In genomic region chr9:71635627-71636026, GRCm38 (mm10) we compare ENCODE assay signal across 28 mouse cellular contexts. TPM values are rescaled to one million over a fixed set of nuclear protein-coding genes. Genes with fewer than 3 reads are reported as not detected.
A peak's percentile ranks its signal among the peaks of the same experiment; 100 is the strongest.
DNase-seq lines count a peak whose midpoint lies in the region; ATAC-seq and TF ChIP-seq lines count a peak whose summit lies in the region.
"Had no signal": no experiment of that assay in that cellular context is flagged by ENCODE, and none has a peak within 500 bp of the region (broad histone marks: within the 10 kb centered on the region; RNA-seq: fewer than 3 reads in every experiment).

No protein-coding gene starts in this region.

- 35% methylated on average over 1 of the region's 1 CpGs for whole genome bisulfite sequencing in kidney, adult 2 months
- WGBS in kidney, embryonic 16.5 days = 61% methylated on average over 1 of the region's 1 CpGs
- WGBS in midbrain, embryonic 14.5 days = 74% methylated on average over 1 of the region's 1 CpGs

- no peak overlapping the region for H3K9ac ChIP-seq in kidney, embryonic 16.5 days (replicated peaks; ENCODE audit: low read length)
- no peak overlapping the region for H3K9ac ChIP-seq in midbrain, embryonic 14.5 days (replicated peaks; ENCODE audit: low read length)
- H3K9ac ChIP-seq: embryonic facial prominence, embryonic 13.5 days; forebrain, embryonic 12.5 days; forebrain, embryonic 15.5 days; heart, embryonic 12.5 days; heart, embryonic 15.5 days; hindbrain, embryonic 13.5 days had no signal

- no peak for ATAC-seq in kidney, embryonic 16.5 days (ENCODE audit: low FRiP score, low TSS enrichment)
- ATAC-seq in midbrain, embryonic 14.5 days (ENCODE audit: low FRiP score, low TSS enrichment) = no peak
- ATAC-seq: activated CD4-positive, CD25-positive, alpha-beta regulatory T cell, adult 4 months; CD4-positive, CD25-positive, alpha-beta regulatory T cell, adult 4 months; forebrain, embryonic 15.5 days had no signal

- no peaks in the 10 kb centered on the region for H3K27me3 ChIP-seq in kidney, adult 2 months (replicated peaks; ENCODE audit: control insufficient read depth, insufficient read depth, low read length)
- no peaks in the 10 kb centered on the region for H3K27me3 ChIP-seq in kidney, embryonic 16.5 days (ENCODE audit: insufficient read depth, low read length)
- H3K27me3 ChIP-seq in midbrain, embryonic 14.5 days (ENCODE audit: control insufficient read depth, insufficient read depth, low read length) = no peaks in the 10 kb centered on the region
- H3K27me3 ChIP-seq: embryonic facial prominence, embryonic 13.5 days; forebrain, embryonic 12.5 days; forebrain, embryonic 15.5 days; heart, embryonic 12.5 days; heart, embryonic 15.5 days; hindbrain, embryonic 13.5 days had no signal

- H3K4me2 ChIP-seq in kidney, embryonic 16.5 days (replicated peaks; ENCODE audit: low read depth, low read length) = no peak overlapping the region
- H3K4me2 ChIP-seq in midbrain, embryonic 14.5 days (ENCODE audit: low read length) = no peak overlapping the region
- H3K4me2 ChIP-seq: embryonic facial prominence, embryonic 13.5 days; forebrain, embryonic 12.5 days; forebrain, embryonic 15.5 days; heart, embryonic 12.5 days; heart, embryonic 15.5 days; hindbrain, embryonic 13.5 days had no signal

- H3K36me3 ChIP-seq in kidney, adult 2 months (ENCODE audit: control insufficient read depth, insufficient read depth, low read length) = peaks cover 8% of the 10 kb centered on the region
- peaks cover 19% of the 10 kb centered on the region for H3K36me3 ChIP-seq in kidney, embryonic 16.5 days (ENCODE audit: insufficient read depth, low read length)
- no peaks in the 10 kb centered on the region for H3K36me3 ChIP-seq in midbrain, embryonic 14.5 days (ENCODE audit: control insufficient read depth, insufficient read depth, low read length)
- H3K36me3 ChIP-seq: embryonic facial prominence, embryonic 13.5 days; forebrain, embryonic 12.5 days; forebrain, embryonic 15.5 days; hindbrain, embryonic 10.5 days; hindbrain, embryonic 13.5 days had no signal

- TF ChIP-seq POLR2A in kidney, adult 2 months (IDR thresholded peaks at IDR 0.05; ENCODE audit: low read depth, low read length) = no peak

- H3K9me3 ChIP-seq in kidney, embryonic 16.5 days (ENCODE audit: low read length) = no peaks in the 10 kb centered on the region
- 0 out of 2 replicates have a peak, but pooled peaks cover 2% of the 10 kb centered on the region for H3K9me3 ChIP-seq in midbrain, embryonic 14.5 days (ENCODE audit: control insufficient read depth, low read length)
- H3K9me3 ChIP-seq: embryonic facial prominence, embryonic 13.5 days; forebrain, embryonic 12.5 days; forebrain, embryonic 15.5 days; heart, embryonic 12.5 days; heart, embryonic 15.5 days; hindbrain, embryonic 10.5 days; hindbrain, embryonic 13.5 days had no signal

- H3K4me3 ChIP-seq in kidney, adult 2 months (ENCODE audit: insufficient read depth, low read depth, low read length) = no peak overlapping the region
- no peak overlapping the region for H3K4me3 ChIP-seq in kidney, embryonic 16.5 days (ENCODE audit: low read length)
- H3K4me3 ChIP-seq in midbrain, embryonic 14.5 days (replicated peaks; ENCODE audit: low read depth, low read length) = no peak overlapping the region
- H3K4me3 ChIP-seq: embryonic facial prominence, embryonic 10.5 days; embryonic facial prominence, embryonic 13.5 days; erythroblast, embryonic 14.5 days; forebrain, embryonic 12.5 days; forebrain, embryonic 15.5 days; heart, embryonic 12.5 days; heart, embryonic 15.5 days; hindbrain, embryonic 10.5 days; hindbrain, embryonic 13.5 days had no signal

- peak overlapping the region; percentile 89 for H3K27ac ChIP-seq in kidney, adult 2 months (ENCODE audit: insufficient read depth, low read depth, low read length)
- peak overlapping the region; percentile 43 for H3K27ac ChIP-seq in kidney, embryonic 16.5 days (ENCODE audit: low read length)
- H3K27ac ChIP-seq in midbrain, embryonic 14.5 days (replicated peaks; ENCODE audit: low read depth, low read length) = no peak overlapping the region
- H3K27ac ChIP-seq: embryonic facial prominence, embryonic 10.5 days; embryonic facial prominence, embryonic 13.5 days; forebrain, embryonic 12.5 days; heart, embryonic 15.5 days; hindbrain, embryonic 10.5 days had no signal

- no peak for TF ChIP-seq CTCF in kidney, adult 2 months (conservative IDR thresholded peaks at IDR 0.05; ENCODE audit: insufficient read depth, insufficient read length, low read depth, low read length)

- H3K4me1 ChIP-seq in kidney, adult 2 months (ENCODE audit: control insufficient read depth, insufficient read depth, low read length) = peaks cover 28% of the 10 kb centered on the region
- peaks cover 17% of the 10 kb centered on the region; the same call in 1 of the 2 replicates for H3K4me1 ChIP-seq in kidney, embryonic 16.5 days (ENCODE audit: insufficient read depth, low read length)
- H3K4me1 ChIP-seq in midbrain, embryonic 14.5 days (ENCODE audit: control insufficient read depth, insufficient read depth, low read length) = peaks cover 12% of the 10 kb centered on the region
- H3K4me1 ChIP-seq: embryonic facial prominence, embryonic 13.5 days had no signal

- peak; percentile 67 for DNase-seq in kidney, adult 2 months
- no peak for DNase-seq in kidney, postnatal 10 days
- no peak for DNase-seq in kidney, adult 8-10 months
- peak; percentile 49 for DNase-seq in kidney, postnatal 14 days
- DNase-seq in midbrain, embryonic 14.5 days = no peak
- DNase-seq: adrenal gland, adult 8-10 months; adrenal gland, postnatal 25 days; cerebellum, adult 11-12 months; cerebellum, adult 8-10 months; cerebellum, postnatal 10 days; cerebellum, postnatal 36 days; embryo, embryonic 11 days; gastrocnemius, postnatal 25 days; heart, adult 18-20 months; heart, postnatal 10 days; heart, postnatal 36 days had no signal

RNA-seq across cellular contexts. Expression of gene Myzap, which starts 43.5 kb away (rescaled TPM):
- 3.6 and 4.1 TPM in 2 replicates for polyA plus RNA-seq in kidney, adult 2 months (2012; rRNA removed)
- 17.3 and 19.0 TPM in 2 replicates for polyA plus RNA-seq in kidney, embryonic 16.5 days (2015; fragmentation: Nextera tagmentation; extraction: Ambion mirVana)
- 1.3 and 2.2 TPM in 2 replicates for polyA plus RNA-seq in midbrain, embryonic 14.5 days (2014; fragmentation: Nextera tagmentation; extraction: Ambion mirVana)
- polyA plus RNA-seq: erythroblast, embryonic 14.5 days had no signal

Comparison
In these comparisons a context has a peak if more than half of its experiments do, and no peak if none do; other contexts are left out.
1. DNase-seq: peak in kidney, adult 2 months (single experiment) and kidney, postnatal 14 days (single experiment); none in kidney, postnatal 10 days (single experiment), kidney, adult 8-10 months (0 of 2) and midbrain, embryonic 14.5 days (single experiment).